Mouse (Mus musculus): ENCODE measurements around the gene Krtap16-1.

The Krtap16-1 gene

DNA sequence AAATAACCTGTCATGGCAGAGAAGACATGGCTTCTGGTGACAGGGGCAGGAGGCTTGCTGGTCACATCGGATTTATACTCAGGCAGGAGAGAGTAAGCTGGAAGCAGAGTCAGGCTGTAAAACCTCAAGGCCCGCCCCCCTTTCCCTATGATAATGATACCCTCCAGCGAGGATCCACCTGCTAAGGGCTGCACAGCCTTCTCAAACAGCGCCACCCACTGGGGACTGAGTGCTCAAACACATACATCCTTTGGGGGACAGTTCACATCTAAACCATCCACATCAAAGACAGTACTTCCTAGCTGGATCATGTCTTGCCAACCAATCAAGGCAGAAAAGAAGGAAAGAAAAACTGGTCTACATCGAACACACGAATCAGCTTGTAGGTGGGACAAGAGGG lies 22.2 kb downstream of the Krtap16-1 start:
- DNase-seq (ENCODE audit: low read depth, low spot score): peak; percentile 57

DNA sequence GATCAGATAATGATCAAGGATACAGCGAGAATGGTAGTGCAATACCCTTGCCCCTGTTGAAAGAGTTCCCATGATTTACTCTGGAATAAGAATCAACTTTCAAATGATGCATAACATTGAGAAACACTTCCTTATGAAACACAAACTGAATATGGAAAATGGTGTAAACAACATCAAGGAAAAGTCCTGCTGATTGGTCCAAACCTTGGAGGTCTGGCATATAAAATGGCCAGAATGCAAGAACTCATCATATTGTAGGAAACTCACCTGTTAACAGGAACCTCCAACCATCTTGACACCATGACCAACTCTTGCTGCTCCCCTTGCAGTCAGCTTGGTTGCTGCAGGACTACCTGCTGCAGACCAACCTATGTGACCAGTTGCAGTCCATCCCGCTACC lies 38.2 kb downstream of the Krtap16-1 start, which contains the start of gene Krtap9-5:
TSS of gene Krtap9-5 (plus strand) at position 301 of the 400 bp plus-strand sequence.
- no peak for DNase-seq (ENCODE audit: low read depth, low spot score)

DNA sequence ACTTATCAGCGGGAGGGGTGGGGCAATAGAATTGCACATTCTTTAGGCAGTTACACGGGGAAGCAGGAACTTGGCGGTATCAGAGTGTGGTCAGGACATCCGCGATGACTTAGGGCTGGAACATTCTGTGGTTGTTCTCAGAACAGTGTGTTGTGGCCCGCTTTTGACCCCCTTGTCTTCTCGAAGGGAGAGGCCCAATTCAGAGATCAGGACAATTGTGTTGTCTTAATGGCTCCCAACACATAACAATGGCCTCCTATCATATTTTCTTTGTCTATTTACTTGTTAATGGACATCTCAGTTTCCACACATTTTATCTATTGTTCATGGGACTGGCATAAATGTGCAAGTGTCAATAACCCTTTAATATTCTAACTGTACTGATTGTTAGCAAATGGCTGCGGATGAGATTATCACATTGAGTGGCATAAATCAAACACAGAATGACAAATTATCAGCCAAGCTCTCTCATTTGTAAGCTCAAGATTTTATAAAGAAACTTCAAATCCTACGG lies 48.6 kb downstream of the Krtap16-1 start:
- peak; percentile 61 for DNase-seq (ENCODE audit: low read depth, low spot score)

DNA sequence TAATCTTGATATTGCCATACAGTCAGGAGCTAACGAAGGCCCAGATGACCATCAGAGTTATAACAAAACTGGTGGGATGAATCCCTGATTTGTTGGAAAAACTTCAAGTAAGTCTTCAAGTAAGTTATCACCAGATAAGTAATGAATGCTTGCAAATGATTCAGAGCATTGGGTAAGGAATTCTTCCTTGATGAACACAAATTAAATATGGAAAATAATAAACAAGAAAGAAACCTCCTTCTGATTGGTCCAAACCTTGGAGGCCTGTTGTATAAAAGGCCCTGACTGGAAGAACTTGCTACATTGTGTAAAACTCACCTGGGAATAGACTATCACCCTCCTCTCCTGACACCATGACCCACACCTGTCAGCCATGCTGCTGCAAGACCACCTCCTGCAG lies 50.4 kb downstream of the Krtap16-1 start, which contains the start of gene Krtap31-2:
TSS of gene Krtap31-2 (plus strand) at position 301 of the 400 bp plus-strand sequence.
- DNase-seq (ENCODE audit: low read depth, low spot score): no peak

Measured in R1 (cell line).